Mouse (Mus musculus) adrenal gland, postnatal 10 days (tissue): ENCODE data around the gene Cacnb4. TPM values are rescaled to one million over a fixed set of nuclear protein-coding genes. Genes with fewer than 3 reads are reported as not detected.

ENCODE experiments used
- DNase-seq: peaks from one replicate; pipeline ENCODE4 v3.0.0; 2021; ENCODE audit warnings: mixed read lengths
- long read RNA-seq, 2 experiments: library from polyadenylated mRNA; stranded (forward); transcript quantifications; one replicate each; pipeline ENCODE4 v2.0.0; 2021
- total RNA-seq, 2 experiments: library from RNA; stranded (reverse); gene quantifications; 2 replicates each; pipeline ENCODE4 v1.2.3; 2021

Cacnb4 gene
- total RNA-seq = 1 to 10 TPM in 1 of 2 experiments, under 1 TPM in 1; 0.36 to 1.4 TPM
- long read RNA-seq, experiment 1, partial matches to known transcripts = 0 of 2 reads
- long read RNA-seq, experiment 1, other reads (novel, unspliced or antisense) = 2 of 2 reads
- long read RNA-seq, experiment 2 = 0 reads

GRCm38 (mm10) chr2:52676023-52676912 is at the start of gene Cacnb4:
TSS of gene Cacnb4 (minus strand) at chr2:52676831.
- DNase-seq = peak; percentile 66

GRCm38 (mm10) chr2:52720231-52721025 is 43.8 kb upstream of the Cacnb4 start:
- peak; percentile 48 for DNase-seq

- no peak for DNase-seq
These were observed 40.4 kb upstream of the Cacnb4 start for GRCm38 (mm10) chr2:52717076-52717475.

GRCm38 (mm10) chr2:52715538-52715937 is 38.9 kb upstream of the Cacnb4 start:
- DNase-seq = no peak

GRCm38 (mm10) chr2:52714111-52714510 is 37.5 kb upstream of the Cacnb4 start:
- DNase-seq = no peak

GRCm38 (mm10) chr2:52710804-52711203 is 34.2 kb upstream of the Cacnb4 start:
- DNase-seq = no peak

- no peak for DNase-seq
These were observed 32.8 kb upstream of the Cacnb4 start for GRCm38 (mm10) chr2:52709417-52709816.

- no peak for DNase-seq
These were observed 24.9 kb upstream of the Cacnb4 start for GRCm38 (mm10) chr2:52701368-52702036.

- no peak for DNase-seq
These were observed 23.7 kb upstream of the Cacnb4 start for GRCm38 (mm10) chr2:52700352-52700751.

- DNase-seq = no peak
These were observed 18.0 kb upstream of the Cacnb4 start for GRCm38 (mm10) chr2:52694604-52695003.

GRCm38 (mm10) chr2:52691745-52692144 is 15.1 kb upstream of the Cacnb4 start:
- no peak for DNase-seq

- DNase-seq = no peak
These were observed 10.0 kb upstream of the Cacnb4 start for GRCm38 (mm10) chr2:52686601-52687000.

GRCm38 (mm10) chr2:52677589-52677988 is 958 bp upstream of the Cacnb4 start:
- no peak for DNase-seq

- DNase-seq = no peak
These were observed 277 bp upstream of the Cacnb4 start for GRCm38 (mm10) chr2:52676913-52677303.

- no peak for DNase-seq
These were observed 1.2 kb downstream of the Cacnb4 start for GRCm38 (mm10) chr2:52675278-52675987.

- DNase-seq = peak; percentile 19
These were observed 1.7 kb downstream of the Cacnb4 start for GRCm38 (mm10) chr2:52674886-52675277.

GRCm38 (mm10) chr2:52673172-52673571 is 3.5 kb downstream of the Cacnb4 start:
- DNase-seq = no peak

- DNase-seq = no peak
These were observed 5.9 kb downstream of the Cacnb4 start for GRCm38 (mm10) chr2:52670733-52671132.

- no peak for DNase-seq
These were observed 8.2 kb downstream of the Cacnb4 start for GRCm38 (mm10) chr2:52668480-52668879.

GRCm38 (mm10) chr2:52656722-52657121 is 19.9 kb downstream of the Cacnb4 start:
- no peak for DNase-seq

GRCm38 (mm10) chr2:52654541-52654940 is 22.1 kb downstream of the Cacnb4 start:
- no peak for DNase-seq

GRCm38 (mm10) chr2:52651547-52651946 is 25.1 kb downstream of the Cacnb4 start:
- DNase-seq = no peak
